Mouse (Mus musculus): ENCODE measurements around the gene Gm49711. TPM values are rescaled to one million over a fixed set of nuclear protein-coding genes. Genes with fewer than 3 reads are reported as not detected.

Gm49711 gene
- polyA plus RNA-seq (2014; fragmentation: Illumina TruSeq; extraction: RNeasy Lipid Tissue Mini Kit (QIAGEN cat#74804); ENCODE audit: insufficient read depth, low read depth, low replicate concordance), result not detected

DNA sequence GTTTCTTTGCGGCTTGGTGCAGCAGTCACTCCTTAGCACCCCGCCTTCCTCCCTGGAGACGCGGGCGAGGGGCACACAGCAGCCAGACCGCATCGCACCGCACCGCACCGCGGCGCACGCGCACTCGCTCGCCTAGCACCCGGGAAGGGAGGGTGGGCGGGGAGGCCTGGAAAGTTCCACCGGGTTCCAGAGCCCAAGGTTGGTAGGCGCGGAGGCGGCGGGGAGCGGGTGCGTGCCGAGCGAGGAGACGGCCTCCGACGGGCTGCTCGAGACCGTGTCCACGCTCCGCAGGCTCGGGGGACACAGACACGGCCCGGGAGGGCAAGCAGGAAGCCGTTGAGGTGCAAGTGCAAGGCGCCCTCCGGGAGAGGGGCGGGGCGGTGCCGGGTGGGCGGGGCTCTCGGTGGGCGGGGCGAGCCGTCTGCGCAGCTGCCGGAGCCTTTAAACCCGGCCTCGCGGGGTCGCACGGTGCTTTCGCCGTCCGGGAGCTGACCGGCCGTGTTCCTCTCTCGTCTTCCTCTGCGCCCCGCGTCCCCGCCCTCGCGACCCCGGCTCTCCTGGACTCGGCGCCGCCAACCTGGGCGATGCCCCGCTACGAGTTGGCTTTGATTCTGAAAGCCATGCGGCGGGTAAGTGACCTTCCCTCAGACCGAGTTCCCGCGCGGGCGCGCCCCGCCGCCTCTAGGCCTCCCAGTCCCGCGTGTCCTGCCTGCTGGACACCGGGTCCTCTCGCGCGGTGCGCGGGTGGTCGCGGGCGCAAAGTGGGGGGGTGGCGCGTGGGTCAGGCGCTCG, at the start of gene Gm49711, which contains the start of the genes Mrps6 and Slc5a3:
Gene Gm49711 (plus strand): TSS at position 465 of the 792 bp plus-strand sequence.
Gene Mrps6 (plus strand): TSS at position 419 of the 792 bp plus-strand sequence.
Gene Slc5a3 (plus strand): TSS at position 471 of the 792 bp plus-strand sequence.

Other genes starting within 250 kb of the Gm49711 start
- gene Mrps6, start within 50 bp of the Gm49711 start, polyA plus RNA-seq (2014; fragmentation: Illumina TruSeq; extraction: RNeasy Lipid Tissue Mini Kit (QIAGEN cat#74804); ENCODE audit: insufficient read depth, low read depth, low replicate concordance), result 41.8 TPM
- gene Slc5a3, start within 50 bp of the Gm49711 start, polyA plus RNA-seq (2014; fragmentation: Illumina TruSeq; extraction: RNeasy Lipid Tissue Mini Kit (QIAGEN cat#74804); ENCODE audit: insufficient read depth, low read depth, low replicate concordance), result 1.5 TPM
- gene Kcne2, start 234.1 kb downstream of the Gm49711 start, polyA plus RNA-seq (2014; fragmentation: Illumina TruSeq; extraction: RNeasy Lipid Tissue Mini Kit (QIAGEN cat#74804); ENCODE audit: insufficient read depth, low read depth, low replicate concordance), result 27.3 TPM
- 148 TPM for gene Smim11, start 243.0 kb downstream of the Gm49711 start, polyA plus RNA-seq (2014; fragmentation: Illumina TruSeq; extraction: RNeasy Lipid Tissue Mini Kit (QIAGEN cat#74804); ENCODE audit: insufficient read depth, low read depth, low replicate concordance)